Mouse (Mus musculus): ENCODE measurements around the gene Celf2. TPM values are rescaled to one million over a fixed set of nuclear protein-coding genes. Genes with fewer than 3 reads are reported as not detected.

Gene Celf2
- polyA plus RNA-seq, 1 experiment from 2014 or later: 59.8 TPM

- Histone ChIP-seq H3K27ac (ENCODE audit: low read length) (no peak overlapping the region), H3K9ac (replicated peaks; ENCODE audit: low read depth, low read length) (no peak overlapping the region), H3K4me1 (ENCODE audit: control insufficient read depth, insufficient read depth, low read length) (no peaks in the 10 kb centered on the region), H3K9me3 (ENCODE audit: control insufficient read depth, low read depth, low read length) (no peaks in the 10 kb centered on the region), H3K27me3 (ENCODE audit: control insufficient read depth, insufficient read depth, low read length) (no peaks in the 10 kb centered on the region), H3K4me2 (replicated peaks; ENCODE audit: low read depth, low read length) (no peak overlapping the region), H3K36me3 (ENCODE audit: control insufficient read depth, insufficient read depth, low read length) (no peaks in the 10 kb centered on the region), H3K4me3 (ENCODE audit: low read depth, low read length) (no peak overlapping the region)
- ATAC-seq (ENCODE audit: insufficient number of reproducible peaks, insufficient read depth, low FRiP score, low read depth): no peak
- WGBS: 80% methylated on average over 2 of the region's 2 CpGs
Observed at GRCm38 (mm10) chr2:7233411-7233810, 276.0 kb downstream of the Celf2 start.

- no peak overlapping the region for H3K27ac ChIP-seq (ENCODE audit: low read length)
- no peaks in the 10 kb centered on the region for H3K9me3 ChIP-seq (ENCODE audit: control insufficient read depth, low read depth, low read length)
- no peak overlapping the region for H3K4me3 ChIP-seq (ENCODE audit: low read depth, low read length)
- H3K4me2 ChIP-seq (replicated peaks; ENCODE audit: low read depth, low read length): no peak overlapping the region
- no peaks in the 10 kb centered on the region for H3K4me1 ChIP-seq (ENCODE audit: control insufficient read depth, insufficient read depth, low read length)
- H3K27me3 ChIP-seq (ENCODE audit: control insufficient read depth, insufficient read depth, low read length): no peaks in the 10 kb centered on the region
- 86% methylated on average over 7 of the region's 7 CpGs for WGBS
- no peak for ATAC-seq (ENCODE audit: insufficient number of reproducible peaks, insufficient read depth, low FRiP score, low read depth)
- H3K9ac ChIP-seq (replicated peaks; ENCODE audit: low read depth, low read length): no peak overlapping the region
- no peaks in the 10 kb centered on the region for H3K36me3 ChIP-seq (ENCODE audit: control insufficient read depth, insufficient read depth, low read length)
Observed at GRCm38 (mm10) chr2:7226785-7227184, 282.6 kb downstream of the Celf2 start.

GRCm38 (mm10) chr2:7224346-7225071, 284.9 kb downstream of the Celf2 start:
- H3K4me1 ChIP-seq (ENCODE audit: control insufficient read depth, insufficient read depth, low read length): no peaks in the 10 kb centered on the region
- no peaks in the 10 kb centered on the region for H3K36me3 ChIP-seq (ENCODE audit: control insufficient read depth, insufficient read depth, low read length)
- H3K9ac ChIP-seq (replicated peaks; ENCODE audit: low read depth, low read length): no peak overlapping the region
- 81% methylated on average over 3 of the region's 3 CpGs for WGBS
- H3K4me3 ChIP-seq (ENCODE audit: low read depth, low read length): no peak overlapping the region
- no peak overlapping the region for H3K27ac ChIP-seq (ENCODE audit: low read length)
- H3K4me2 ChIP-seq (replicated peaks; ENCODE audit: low read depth, low read length): no peak overlapping the region
- H3K27me3 ChIP-seq (ENCODE audit: control insufficient read depth, insufficient read depth, low read length): no peaks in the 10 kb centered on the region
- ATAC-seq (ENCODE audit: insufficient number of reproducible peaks, insufficient read depth, low FRiP score, low read depth): no peak
- no peaks in the 10 kb centered on the region for H3K9me3 ChIP-seq (ENCODE audit: control insufficient read depth, low read depth, low read length)

- Histone ChIP-seq H3K4me1 (ENCODE audit: control insufficient read depth, insufficient read depth, low read length) (no peaks in the 10 kb centered on the region), H3K4me2 (replicated peaks; ENCODE audit: low read depth, low read length) (no peak overlapping the region), H3K27ac (ENCODE audit: low read length) (no peak overlapping the region), H3K27me3 (ENCODE audit: control insufficient read depth, insufficient read depth, low read length) (no peaks in the 10 kb centered on the region), H3K4me3 (ENCODE audit: low read depth, low read length) (no peak overlapping the region), H3K9me3 (ENCODE audit: control insufficient read depth, low read depth, low read length) (no peaks in the 10 kb centered on the region), H3K9ac (replicated peaks; ENCODE audit: low read depth, low read length) (no peak overlapping the region), H3K36me3 (ENCODE audit: control insufficient read depth, insufficient read depth, low read length) (no peaks in the 10 kb centered on the region)
- 55% methylated on average over 2 of the region's 2 CpGs for WGBS
- ATAC-seq (ENCODE audit: insufficient number of reproducible peaks, insufficient read depth, low FRiP score, low read depth): no peak
Observed at GRCm38 (mm10) chr2:7223538-7223937, 285.8 kb downstream of the Celf2 start.

- Histone ChIP-seq H3K9ac (replicated peaks; ENCODE audit: low read depth, low read length) (no peak overlapping the region), H3K4me1 (ENCODE audit: control insufficient read depth, insufficient read depth, low read length) (no peaks in the 10 kb centered on the region)
- WGBS: 69% methylated on average over 6 of the region's 6 CpGs
Observed at GRCm38 (mm10) chr2:7222886-7223285, 286.5 kb downstream of the Celf2 start.

GRCm38 (mm10) chr2:7221856-7222255, 287.5 kb downstream of the Celf2 start:
- WGBS: 58% methylated on average over 1 of the region's 1 CpGs
- Histone ChIP-seq H3K36me3 (ENCODE audit: control insufficient read depth, insufficient read depth, low read length) (no peaks in the 10 kb centered on the region), H3K9me3 (ENCODE audit: control insufficient read depth, low read depth, low read length) (no peaks in the 10 kb centered on the region), H3K4me1 (ENCODE audit: control insufficient read depth, insufficient read depth, low read length) (no peaks in the 10 kb centered on the region), H3K27me3 (ENCODE audit: control insufficient read depth, insufficient read depth, low read length) (no peaks in the 10 kb centered on the region), H3K4me3 (ENCODE audit: low read depth, low read length) (no peak overlapping the region), H3K4me2 (replicated peaks; ENCODE audit: low read depth, low read length) (no peak overlapping the region), H3K27ac (ENCODE audit: low read length) (no peak overlapping the region), H3K9ac (replicated peaks; ENCODE audit: low read depth, low read length) (no peak overlapping the region)
- no peak for ATAC-seq (ENCODE audit: insufficient number of reproducible peaks, insufficient read depth, low FRiP score, low read depth)

More at GRCm38 (mm10) chr2:7222886-7223285, 286.5 kb downstream of the Celf2 start:
- no peak overlapping the region for H3K4me2 ChIP-seq (replicated peaks; ENCODE audit: low read depth, low read length)
- H3K36me3 ChIP-seq (ENCODE audit: control insufficient read depth, insufficient read depth, low read length): no peaks in the 10 kb centered on the region
- H3K27ac ChIP-seq (ENCODE audit: low read length): no peak overlapping the region
- H3K27me3 ChIP-seq (ENCODE audit: control insufficient read depth, insufficient read depth, low read length): no peaks in the 10 kb centered on the region
- no peaks in the 10 kb centered on the region for H3K9me3 ChIP-seq (ENCODE audit: control insufficient read depth, low read depth, low read length)
- ATAC-seq (ENCODE audit: insufficient number of reproducible peaks, insufficient read depth, low FRiP score, low read depth): no peak
- no peak overlapping the region for H3K4me3 ChIP-seq (ENCODE audit: low read depth, low read length)

GRCm38 (mm10) chr2:7218101-7218500, 291.3 kb downstream of the Celf2 start:
- Histone ChIP-seq H3K4me2 (replicated peaks; ENCODE audit: low read depth, low read length) (no peak overlapping the region), H3K36me3 (ENCODE audit: control insufficient read depth, insufficient read depth, low read length) (no peaks in the 10 kb centered on the region), H3K9ac (replicated peaks; ENCODE audit: low read depth, low read length) (no peak overlapping the region), H3K27me3 (ENCODE audit: control insufficient read depth, insufficient read depth, low read length) (no peaks in the 10 kb centered on the region), H3K4me1 (ENCODE audit: control insufficient read depth, insufficient read depth, low read length) (no peaks in the 10 kb centered on the region), H3K4me3 (ENCODE audit: low read depth, low read length) (no peak overlapping the region), H3K27ac (ENCODE audit: low read length) (no peak overlapping the region), H3K9me3 (ENCODE audit: control insufficient read depth, low read depth, low read length) (no peaks in the 10 kb centered on the region)
- ATAC-seq (ENCODE audit: insufficient number of reproducible peaks, insufficient read depth, low FRiP score, low read depth): no peak
- 95% methylated on average over 2 of the region's 2 CpGs for WGBS

GRCm38 (mm10) chr2:7207691-7208504, 301.5 kb downstream of the Celf2 start:
- H3K36me3 ChIP-seq (ENCODE audit: control insufficient read depth, insufficient read depth, low read length): no peaks in the 10 kb centered on the region
- WGBS: 49% methylated on average over 15 of the region's 15 CpGs
- no peak overlapping the region for H3K9ac ChIP-seq (replicated peaks; ENCODE audit: low read depth, low read length)
- no peaks in the 10 kb centered on the region for H3K9me3 ChIP-seq (ENCODE audit: control insufficient read depth, low read depth, low read length)
- no peaks in the 10 kb centered on the region for H3K27me3 ChIP-seq (ENCODE audit: control insufficient read depth, insufficient read depth, low read length)
- H3K4me3 ChIP-seq (ENCODE audit: low read depth, low read length): no peak overlapping the region
- no peak overlapping the region for H3K4me2 ChIP-seq (replicated peaks; ENCODE audit: low read depth, low read length)
- H3K27ac ChIP-seq (ENCODE audit: low read length): no peak overlapping the region; the same call in 1 of the 2 replicates
- ATAC-seq (ENCODE audit: insufficient number of reproducible peaks, insufficient read depth, low FRiP score, low read depth): no peak
- no peaks in the 10 kb centered on the region for H3K4me1 ChIP-seq (ENCODE audit: control insufficient read depth, insufficient read depth, low read length)
